Mouse (Mus musculus) bone marrow macrophage, adult 2 months (primary cell): ENCODE measurements around the gene Cbx3.

Source experiments
- CTCF ChIP-seq: IDR thresholded peaks from 2 replicates; pipeline ENCODE4 v1.5.1; 2012; ENCODE audit warnings: low read depth, mild to moderate bottlenecking, low read length, moderate library complexity
- POLR2A ChIP-seq: IDR thresholded peaks from 2 replicates; pipeline ENCODE4 v1.6.1; 2012; ENCODE audit warnings: mild to moderate bottlenecking, low read depth, low read length, borderline replicate concordance

DNA sequence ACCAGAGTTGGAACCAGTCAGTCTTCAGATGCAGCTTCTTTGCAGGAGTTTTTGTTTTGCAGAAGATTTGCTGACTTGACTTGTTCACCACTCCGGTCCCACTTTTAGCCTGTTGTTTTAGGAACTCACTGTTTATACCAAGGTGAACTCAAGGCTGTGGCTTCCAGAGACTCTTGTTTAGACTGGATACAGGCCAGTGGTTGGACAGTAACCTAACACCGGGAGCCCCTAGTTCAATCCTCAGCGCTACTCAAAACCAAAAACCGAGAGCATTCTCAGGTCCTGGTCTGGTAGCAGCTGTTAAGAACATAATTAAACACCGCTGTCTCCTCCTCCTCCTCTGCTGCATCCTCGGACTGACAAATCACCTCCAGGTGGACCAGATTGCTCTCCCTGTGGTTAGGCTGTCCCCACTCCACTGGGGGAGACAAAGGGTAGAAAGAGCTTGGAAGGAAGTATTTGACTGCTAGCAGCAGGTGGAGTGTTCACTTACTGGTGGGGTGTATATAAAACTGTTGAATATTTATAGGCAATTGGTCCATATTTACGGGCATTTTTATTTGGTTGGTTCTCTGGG lies 17.1 kb upstream of the Cbx3 start:
- TF ChIP-seq CTCF (no peak), POLR2A (no peak)
